Mouse (Mus musculus) C2C12 (cell line): ENCODE results near the gene Sfta2.

Source experiments
- CTCF ChIP-seq: IDR thresholded peaks from one replicate; pipeline ENCODE4 v1.5.1; 2011; ENCODE audit not compliant: control insufficient read depth, insufficient read depth, insufficient read length
- MAX ChIP-seq: IDR thresholded peaks from one replicate; pipeline ENCODE4 v1.6.1; 2011; ENCODE audit warnings: mild to moderate bottlenecking, control low read depth
- MYOD1 ChIP-seq: IDR thresholded peaks from one replicate; pipeline ENCODE4 v1.6.1; 2011; ENCODE audit warnings: low read depth; ENCODE audit not compliant: control insufficient read depth, insufficient read length
- USF1 ChIP-seq: IDR thresholded peaks from one replicate; pipeline ENCODE4 v1.6.1; 2011; ENCODE audit warnings: low read depth, mild to moderate bottlenecking, control low read depth, moderate library complexity

DNA sequence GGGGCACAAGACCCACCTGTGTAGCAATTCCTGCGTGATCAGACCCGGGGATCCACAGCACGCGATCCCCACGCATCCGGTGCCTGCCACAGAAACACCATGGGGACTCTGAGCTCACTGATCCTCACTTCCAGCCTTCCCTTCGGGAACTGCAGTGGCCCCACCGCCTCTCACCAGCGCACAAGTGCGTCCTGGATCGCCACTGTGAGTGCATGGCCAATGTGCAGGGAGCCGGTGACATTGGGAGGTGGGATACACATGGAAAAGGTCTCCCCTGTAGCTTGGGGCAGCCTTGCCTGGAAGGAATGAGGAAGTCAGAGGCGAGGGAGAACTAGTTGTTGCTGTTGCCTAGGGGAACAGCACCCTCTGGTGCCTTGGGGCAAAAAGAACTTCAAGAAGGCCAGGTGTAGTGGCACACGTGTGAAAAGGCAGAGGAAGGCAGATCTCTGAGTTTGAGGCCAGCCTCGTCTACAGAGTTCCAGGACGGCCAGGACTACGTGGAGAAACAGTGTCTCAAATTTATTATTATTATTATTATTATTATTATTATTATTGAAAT, 64.7 kb downstream of the Sfta2 start:
- TF ChIP-seq CTCF (peak; percentile 34), MYOD1 (no peak), USF1 (no peak), MAX (no peak)
